Mouse (Mus musculus) hematopoietic stem cell, adult 5-6 weeks (primary cell): ENCODE data around the gene Dusp7. TPM values are rescaled to one million over a fixed set of nuclear protein-coding genes. Genes with fewer than 3 reads are reported as not detected.

Source experiments
- total RNA-seq: library from RNA; stranded (forward); fragments of 172-1452, 232-1000 nt; gene quantifications from 2 replicates; pipeline ENCODE4 v1.2.3, GENCODE M21; 2017

Gene Dusp7
- total RNA-seq, 1 experiment from 2014 or later: 4.9 TPM

Other genes starting within 250 kb of the Dusp7 start
- gene Glyctk, start 210.5 kb upstream of the Dusp7 start, total RNA-seq: 2.8 and 2.9 TPM in 2 replicates
- gene Wdr82, start 197.7 kb upstream of the Dusp7 start, total RNA-seq: 88.3 and 101 TPM in 2 replicates
- gene Ppm1m, start 168.9 kb upstream of the Dusp7 start, total RNA-seq: 12.0 and 19.9 TPM in 2 replicates
- 34.2 and 64.2 TPM in 2 replicates for gene Twf2, start 165.5 kb upstream of the Dusp7 start, total RNA-seq
- 0.84 and 1.4 TPM in 2 replicates for gene Tlr9, start 146.0 kb upstream of the Dusp7 start, total RNA-seq
- 72.1 and 85.4 TPM in 2 replicates for gene Alas1, start 120.0 kb upstream of the Dusp7 start, total RNA-seq
- 13.9 and 14.8 TPM in 2 replicates for gene Poc1a, start 87.6 kb upstream of the Dusp7 start, total RNA-seq
- 1,352 and 1,409 TPM in 2 replicates for gene Rpl29, start 60.8 kb downstream of the Dusp7 start, total RNA-seq
- 16.5 and 26.3 TPM in 2 replicates for gene Acy1, start 69.7 kb downstream of the Dusp7 start, total RNA-seq
- 19.0 and 20.3 TPM in 2 replicates for gene Abhd14b, start 78.8 kb downstream of the Dusp7 start, total RNA-seq
- gene Abhd14a, start 79.0 kb downstream of the Dusp7 start, total RNA-seq: 22.5 and 32.4 TPM in 2 replicates
- gene Pcbp4, start 84.7 kb downstream of the Dusp7 start, total RNA-seq: 2.1 and 3.3 TPM in 2 replicates
- gene Gpr62, start 97.3 kb downstream of the Dusp7 start, total RNA-seq: not detected in 2 replicates
- gene Rrp9, start 107.3 kb downstream of the Dusp7 start, total RNA-seq: 42.6 and 43.1 TPM in 2 replicates
- gene Parp3, start 108.3 kb downstream of the Dusp7 start, total RNA-seq: 25.2 and 29.7 TPM in 2 replicates
- not detected in 2 replicates for gene Iqcf1, start 131.3 kb downstream of the Dusp7 start, total RNA-seq
- gene Iqcf5, start 145.9 kb downstream of the Dusp7 start, total RNA-seq: not detected in 2 replicates
- not detected in 2 replicates for gene Iqcf3, start 193.0 kb downstream of the Dusp7 start, total RNA-seq
- not detected in 2 replicates for gene Iqcf4, start 202.4 kb downstream of the Dusp7 start, total RNA-seq